21 mouse cellular contexts compared by ENCODE assay signal in the genomic region with DNA sequence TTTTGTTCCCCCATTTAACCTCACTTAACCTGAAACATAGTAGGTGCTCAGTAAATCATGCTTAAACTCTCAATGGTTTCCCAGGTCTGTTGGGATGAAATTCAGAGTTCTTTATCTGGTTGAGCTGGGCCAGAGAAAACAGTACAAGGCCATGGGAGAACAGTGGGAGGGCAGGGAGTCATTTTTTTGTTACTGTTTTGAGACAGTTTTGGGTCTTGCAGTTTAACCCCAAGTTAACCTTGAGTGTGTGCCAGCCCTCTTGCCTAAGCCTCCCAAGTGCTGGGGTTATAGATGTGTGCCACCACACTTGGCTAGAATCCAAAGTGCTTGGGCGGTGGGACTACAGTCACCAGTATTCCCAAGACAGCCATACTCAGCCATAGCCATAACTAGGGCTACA. TPM values are rescaled to one million over a fixed set of nuclear protein-coding genes. Genes with fewer than 3 reads are reported as not detected.
DNase-seq lines count a peak whose midpoint lies in the region; ATAC-seq and TF ChIP-seq lines count a peak whose summit lies in the region.
"Had no signal": no experiment of that assay in that cellular context is flagged by ENCODE, and none has a peak within 500 bp of the region (broad histone marks: within the 10 kb centered on the region; RNA-seq: fewer than 3 reads in every experiment).

No protein-coding gene starts in this region.

- TF ChIP-seq CTCF in small intestine, adult 2 months (IDR thresholded peaks at IDR 0.05; ENCODE audit: extremely low read depth, insufficient read length, insufficient replicate concordance, low read depth, low read length) = no peak

- H3K4me1 ChIP-seq in intestine, embryonic 16.5 days (ENCODE audit: control insufficient read depth, insufficient read depth, low read length) = peaks cover 13% of the 10 kb centered on the region; the same call in 1 of the 2 replicates
- H3K4me1 ChIP-seq in intestine, embryonic 15.5 days (replicated peaks) = 0 out of 2 replicates have a peak, but pooled peaks cover 3% of the 10 kb centered on the region
- peaks cover 21% of the 10 kb centered on the region for H3K4me1 ChIP-seq in small intestine, adult 2 months (ENCODE audit: control insufficient read depth, insufficient read depth, insufficient read length, low read length)
- H3K4me1 ChIP-seq: midbrain, embryonic 10.5 days had no signal

- peak; percentile 82 to 91 for DNase-seq in adrenal gland, adult (ENCODE audit: inconsistent age in 2 of 2, low spot score in 1 of 2)
- peak; percentile 8 for DNase-seq in fibroblast of lung, adult 2 months (ENCODE audit: low read depth)
- DNase-seq in kidney, adult 8-10 months = no peak
- no peak for DNase-seq in thymus, postnatal 14 days
- DNase-seq: B cell, adult 2 months; cerebellum, adult 8-10 months; embryo, embryonic 11 days; heart, adult 18-20 months; left cerebral cortex, postnatal 4 days had no signal

- peak overlapping the region; percentile 9; the same call in 1 of the 2 replicates for H3K27ac ChIP-seq in intestine, embryonic 16.5 days (ENCODE audit: low read length)
- no peak overlapping the region for H3K27ac ChIP-seq in intestine, embryonic 15.5 days
- peak overlapping the region; percentile 9; the same call in 1 of the 2 replicates for H3K27ac ChIP-seq in small intestine, adult 2 months (ENCODE audit: insufficient read depth, low read depth, low read length)
- H3K27ac ChIP-seq: kidney, postnatal 0 days; midbrain, embryonic 10.5 days had no signal

- WGBS in intestine, embryonic 16.5 days = 80% methylated on average over 1 of the region's 1 CpGs
- WGBS in intestine, embryonic 15.5 days = 76% methylated on average over 1 of the region's 1 CpGs
- 54% methylated on average over 1 of the region's 1 CpGs for WGBS in small intestine, adult 2 months

- no peak overlapping the region for H3K4me2 ChIP-seq in intestine, embryonic 16.5 days (ENCODE audit: low read depth, low read length)
- no peak overlapping the region for H3K4me2 ChIP-seq in intestine, embryonic 15.5 days (replicated peaks)

- H3K9ac ChIP-seq in intestine, embryonic 16.5 days (ENCODE audit: low read depth, low read length) = no peak overlapping the region
- H3K9ac ChIP-seq in intestine, embryonic 15.5 days = no peak overlapping the region

- H3K36me3 ChIP-seq in intestine, embryonic 16.5 days (ENCODE audit: control insufficient read depth, insufficient read depth, low read length) = no peaks in the 10 kb centered on the region
- H3K36me3 ChIP-seq in intestine, embryonic 15.5 days = no peaks in the 10 kb centered on the region
- peaks cover 14% of the 10 kb centered on the region for H3K36me3 ChIP-seq in small intestine, adult 2 months (ENCODE audit: control insufficient read depth, insufficient read depth, low read length)

- H3K27me3 ChIP-seq in intestine, embryonic 16.5 days (replicated peaks; ENCODE audit: control insufficient read depth, insufficient read depth, low read length) = no peaks in the 10 kb centered on the region
- H3K27me3 ChIP-seq in intestine, embryonic 15.5 days (replicated peaks) = no peaks in the 10 kb centered on the region
- H3K27me3 ChIP-seq in small intestine, adult 2 months (ENCODE audit: control insufficient read depth, insufficient read depth, low read length) = no peaks in the 10 kb centered on the region

- ATAC-seq in intestine, embryonic 16.5 days = no peak
- ATAC-seq in intestine, embryonic 15.5 days = no peak
- ATAC-seq in granulocyte monocyte progenitor cell, adult 5-6 weeks (replicated peaks; ENCODE audit: poor library complexity, severe bottlenecking) = no peak
- ATAC-seq: hindbrain, embryonic 16.5 days; lung, postnatal 0 days had no signal

- H3K4me3 ChIP-seq in intestine, embryonic 16.5 days (ENCODE audit: low read length) = no peak overlapping the region
- H3K4me3 ChIP-seq in intestine, embryonic 15.5 days (replicated peaks) = no peak overlapping the region
- no peak overlapping the region for H3K4me3 ChIP-seq in small intestine, adult 2 months (ENCODE audit: low read depth, low read length)
- H3K4me3 ChIP-seq: midbrain, embryonic 10.5 days had no signal

- TF ChIP-seq POLR2A in small intestine, adult 2 months (IDR thresholded peaks at IDR 0.05; ENCODE audit: low read depth, low read length) = no peak

- no peaks in the 10 kb centered on the region for H3K9me3 ChIP-seq in intestine, embryonic 16.5 days (ENCODE audit: control insufficient read depth, low read length)
- H3K9me3 ChIP-seq in intestine, embryonic 15.5 days = no peaks in the 10 kb centered on the region
- H3K9me3 ChIP-seq: G1E; midbrain, embryonic 10.5 days had no signal

RNA-seq across cellular contexts. Expression of a gene that starts 7.8 kb away (rescaled TPM):
- 36.5 and 39.2 TPM in 2 replicates for polyA plus RNA-seq in intestine, embryonic 16.5 days (2015; fragmentation: Nextera tagmentation; extraction: Ambion mirVana)
- 38.0 and 41.5 TPM in 2 replicates for polyA plus RNA-seq in intestine, embryonic 15.5 days (2015; fragmentation: Nextera tagmentation; extraction: Ambion mirVana)
- 15.5 and 37.3 TPM in 2 replicates for polyA plus RNA-seq in small intestine, adult 2 months (2012; rRNA removed)
- total RNA-seq in granulocyte monocyte progenitor cell, adult 5-6 weeks (2014; fragmentation: Nextera tagmentation) = 16.1 and 25.1 TPM in 2 replicates
- total RNA-seq in granulocyte monocyte progenitor cell, adult 5-6 weeks (2017) = 8.4 and 11.9 TPM in 2 replicates

RNA-seq across cellular contexts. Expression of a gene that starts 22.3 kb away (rescaled TPM):
- polyA plus RNA-seq in intestine, embryonic 16.5 days (2015; fragmentation: Nextera tagmentation; extraction: Ambion mirVana) = 8.5 and 11.6 TPM in 2 replicates
- polyA plus RNA-seq in intestine, embryonic 15.5 days (2015; fragmentation: Nextera tagmentation; extraction: Ambion mirVana) = 4.6 and 6.1 TPM in 2 replicates
- polyA plus RNA-seq in small intestine, adult 2 months (2012; rRNA removed) = 25.0 and 39.3 TPM in 2 replicates
- not detected in 2 replicates for total RNA-seq in granulocyte monocyte progenitor cell, adult 5-6 weeks (2014; fragmentation: Nextera tagmentation)
- not detected in 2 replicates for total RNA-seq in granulocyte monocyte progenitor cell, adult 5-6 weeks (2017)
- total RNA-seq: heart, adult 18-20 months; layer of hippocampus, postnatal 14 days; left cerebral cortex, postnatal 4 days; neutrophil, adult 5-6 weeks had no signal
- polyA plus RNA-seq: G1E; heart, postnatal 0 days had no signal

RNA-seq across cellular contexts. Expression of a gene that starts 24.6 kb away (rescaled TPM):
- 3.3 and 5.7 TPM in 2 replicates for polyA plus RNA-seq in intestine, embryonic 16.5 days (2015; fragmentation: Nextera tagmentation; extraction: Ambion mirVana)
- polyA plus RNA-seq in intestine, embryonic 15.5 days (2015; fragmentation: Nextera tagmentation; extraction: Ambion mirVana) = 4.8 and 5.2 TPM in 2 replicates
- polyA plus RNA-seq in small intestine, adult 2 months (2012; rRNA removed) = 0.09 TPM in 1 of 2 replicates, not detected in the other
- total RNA-seq in granulocyte monocyte progenitor cell, adult 5-6 weeks (2014; fragmentation: Nextera tagmentation) = not detected in 2 replicates
- 0.39 TPM in 1 of 2 replicates, not detected in the other for total RNA-seq in granulocyte monocyte progenitor cell, adult 5-6 weeks (2017)
- total RNA-seq: layer of hippocampus, postnatal 14 days; left cerebral cortex, postnatal 4 days had no signal

RNA-seq across cellular contexts. Expression of a gene that starts 32.8 kb away (rescaled TPM):
- not detected in 2 replicates for polyA plus RNA-seq in intestine, embryonic 16.5 days (2015; fragmentation: Nextera tagmentation; extraction: Ambion mirVana)
- polyA plus RNA-seq in intestine, embryonic 15.5 days (2015; fragmentation: Nextera tagmentation; extraction: Ambion mirVana) = not detected in 2 replicates
- polyA plus RNA-seq in small intestine, adult 2 months (2012; rRNA removed) = not detected in 2 replicates
- total RNA-seq in granulocyte monocyte progenitor cell, adult 5-6 weeks (2014; fragmentation: Nextera tagmentation) = not detected in 2 replicates
- total RNA-seq in granulocyte monocyte progenitor cell, adult 5-6 weeks (2017) = not detected in 2 replicates
- total RNA-seq: G1E; heart, adult 18-20 months; layer of hippocampus, postnatal 14 days; left cerebral cortex, postnatal 4 days; neutrophil, adult 5-6 weeks had no signal
- polyA plus RNA-seq: G1E; heart, postnatal 0 days; hindbrain, embryonic 16.5 days; kidney, postnatal 0 days; lung, postnatal 0 days; midbrain, embryonic 10.5 days had no signal

RNA-seq across cellular contexts. Expression of a gene that starts 45.2 kb away (rescaled TPM):
- polyA plus RNA-seq in intestine, embryonic 16.5 days (2015; fragmentation: Nextera tagmentation; extraction: Ambion mirVana) = 2.3 and 2.6 TPM in 2 replicates
- polyA plus RNA-seq in intestine, embryonic 15.5 days (2015; fragmentation: Nextera tagmentation; extraction: Ambion mirVana) = 0.78 and 1.2 TPM in 2 replicates
- polyA plus RNA-seq in small intestine, adult 2 months (2012; rRNA removed) = 23.2 and 42.3 TPM in 2 replicates
- total RNA-seq in granulocyte monocyte progenitor cell, adult 5-6 weeks (2014; fragmentation: Nextera tagmentation) = not detected in 2 replicates
- not detected in 2 replicates for total RNA-seq in granulocyte monocyte progenitor cell, adult 5-6 weeks (2017)
- total RNA-seq: G1E; heart, adult 18-20 months; layer of hippocampus, postnatal 14 days; left cerebral cortex, postnatal 4 days; neutrophil, adult 5-6 weeks had no signal
- polyA plus RNA-seq: G1E; heart, postnatal 0 days; kidney, postnatal 0 days; lung, postnatal 0 days; midbrain, embryonic 10.5 days had no signal

Comparison
In these comparisons a context has a peak if more than half of its experiments do, and no peak if none do; other contexts are left out.
1. DNase-seq: peak in adrenal gland, adult (2 of 2) and fibroblast of lung, adult 2 months (single experiment); none in kidney, adult 8-10 months (0 of 2) and thymus, postnatal 14 days (single experiment).